ENCODE assay signal across 8 mouse cellular contexts in the genomic region with DNA sequence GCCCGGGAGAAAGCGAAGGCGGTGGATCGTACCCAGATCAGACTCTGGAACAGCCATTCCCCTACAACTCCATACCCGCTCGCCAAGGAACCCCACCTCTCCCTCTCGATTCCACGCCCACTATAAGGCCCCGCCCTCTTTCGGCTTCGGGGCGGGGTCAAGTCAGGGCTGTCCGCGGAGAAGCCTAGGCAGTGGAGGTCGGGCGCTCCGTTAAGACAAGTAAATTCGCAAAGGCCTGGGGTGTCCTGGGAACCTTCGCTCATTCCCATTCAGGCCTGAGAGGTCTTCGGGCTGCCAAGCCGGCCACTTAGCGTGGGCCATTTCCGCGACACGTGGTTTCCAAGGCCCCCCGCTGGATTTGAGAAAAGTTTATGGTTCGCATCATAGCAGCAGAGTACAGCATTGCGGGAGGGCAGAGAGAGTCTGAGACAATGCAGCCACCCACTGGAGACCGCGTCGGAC. TPM values are rescaled to one million over a fixed set of nuclear protein-coding genes. Genes with fewer than 3 reads are reported as not detected.
DNase-seq lines count a peak whose midpoint lies in the region; ATAC-seq and TF ChIP-seq lines count a peak whose summit lies in the region.

A gene (plus strand): TSS at position 413 of the 462 bp plus-strand sequence.

- H3K4me1 ChIP-seq in ES-E14 (ENCODE audit: control insufficient read depth in 2 of 2, insufficient read depth in 2 of 2, low read length in 2 of 2, poor library complexity in 1 of 2), result peaks cover 0 to 16% of the 10 kb centered on the region in 2 experiments; a peak in 2 of 4 replicates
- peaks cover 21% of the 10 kb centered on the region for H3K4me1 ChIP-seq in forebrain, embryonic 15.5 days
- H3K4me1 ChIP-seq in lung, adult 2 months (ENCODE audit: control insufficient read depth, insufficient read depth, low read length), result peaks cover 5% of the 10 kb centered on the region

- peak within 1 kb of the TSS; percentile 52; the same call in 1 of the 2 replicates for H3K27ac ChIP-seq in ES-E14 (ENCODE audit: insufficient read depth, low read depth, low read length, poor library complexity, severe bottlenecking)
- H3K27ac ChIP-seq in forebrain, embryonic 15.5 days (replicated peaks), result peak within 1 kb of the TSS; percentile 95

- H3K9me3 ChIP-seq in ES-E14 (ENCODE audit: control insufficient read depth, insufficient read depth, low read depth, low read length), result no peaks in the 10 kb centered on the region
- no peaks in the 10 kb centered on the region for H3K9me3 ChIP-seq in forebrain, embryonic 15.5 days

- peak within 1 kb of the TSS; percentile 89 for H3K4me2 ChIP-seq in forebrain, embryonic 15.5 days (replicated peaks)

- in situ Hi-C loops in ES-E14 (cut with MboI; ENCODE audit: low sequenced_read_pairs in 2 of 2, unreplicated experiment in 2 of 2), result no loop called here

- H3K4me3 ChIP-seq in ES-E14 (ENCODE audit: insufficient read depth in 1 of 2, low read depth in 1 of 2, low read length in 2 of 2, poor library complexity in 1 of 2, severe bottlenecking in 1 of 2), result peak within 1 kb of the TSS; percentile 78 to 85
- H3K4me3 ChIP-seq in forebrain, embryonic 15.5 days, result peak within 1 kb of the TSS; percentile 74
- peak within 1 kb of the TSS; percentile 63 for H3K4me3 ChIP-seq in lung, adult 2 months (replicated peaks; ENCODE audit: extremely low read depth, low read depth, low read length)

- H3K9ac ChIP-seq in ES-E14 (ENCODE audit: insufficient read depth, low read depth, low read length, poor library complexity, severe bottlenecking), result peak within 1 kb of the TSS; percentile 80
- H3K9ac ChIP-seq in forebrain, embryonic 15.5 days (replicated peaks), result peak within 1 kb of the TSS; percentile 68

- DNase-seq in ES-E14 (ENCODE audit: low read depth, low spot score), result peak; percentile 91
- peak; percentile 87 for DNase-seq in cerebellum, adult 11 months
- peak; percentile 85 for DNase-seq in heart, postnatal 25 days (ENCODE audit: low spot score)
- DNase-seq in layer of hippocampus, adult 18-20 months (ENCODE audit: low spot score in 2 of 2), result peak; percentile 89 to 94
- DNase-seq in lung, adult 2 months, result peak; percentile 97
- DNase-seq in thymus, postnatal 0 days (ENCODE audit: low spot score), result peak; percentile 89

- TF ChIP-seq POLR2A in lung, adult 2 months (IDR thresholded peaks at IDR 0.05; ENCODE audit: borderline replicate concordance, extremely low read depth, low read depth, low read length), result peak; percentile 75; the same call in 1 of the 2 replicates

- H3K36me3 ChIP-seq in ES-E14 (ENCODE audit: control insufficient read depth, insufficient read depth, low read length, poor library complexity, severe bottlenecking), result no peaks in the 10 kb centered on the region; the same call in 1 of the 2 replicates
- H3K36me3 ChIP-seq in forebrain, embryonic 15.5 days, result peaks cover under 1% of the 10 kb centered on the region; the same call in 1 of the 2 replicates

- intact Hi-C loops in heart, postnatal 25 days (cut with DNase I), result loop anchor here (5.0 kb wide), 1 partner anchor 33 kb away; no protein-coding TSS in a partner anchor

- peak; percentile 91 for ATAC-seq in forebrain, embryonic 15.5 days (replicated peaks)
- peak; percentile 68 for ATAC-seq in neutrophil, adult 5-6 weeks (ENCODE audit: extremely low read depth, insufficient number of reproducible peaks, low FRiP score, poor library complexity, severe bottlenecking)

- under 1% methylated on average over 31 of the region's 31 CpGs for WGBS in forebrain, embryonic 15.5 days
- under 1% methylated on average over 31 of the region's 31 CpGs for WGBS in lung, adult 2 months

- TF ChIP-seq CTCF in lung, adult 2 months (IDR thresholded peaks at IDR 0.05; ENCODE audit: insufficient read depth, low read length), result no peak

- H3K27me3 ChIP-seq in forebrain, embryonic 15.5 days, result no peaks in the 10 kb centered on the region

TF ChIP-seq in ES-E14, 5 proteins besides CTCF, POLR2A, EP300 and RAD21:
- TF ChIP-seq ZNF384 (IDR thresholded peaks at IDR 0.05; ENCODE audit: low read depth, low read length) (no peak), HCFC1 (IDR thresholded peaks at IDR 0.05; ENCODE audit: borderline replicate concordance, insufficient read depth, low read length) (no peak; the same call in 1 of the 2 replicates), MAFK (IDR thresholded peaks at IDR 0.05; ENCODE audit: insufficient read depth, low read depth, low read length) (no peak), ZC3H11A (IDR thresholded peaks at IDR 0.05; ENCODE audit: borderline replicate concordance, low read depth, low read length) (no peak), CHD2 (IDR thresholded peaks at IDR 0.05; ENCODE audit: low read depth, low read length) (no peak)
TF ChIP-seq in ES-E14: peak in this region for 0.

RNA-seq across cellular contexts. Expression of the gene that starts here (rescaled TPM):
- total RNA-seq in ES-E14 (2012; rRNA removed), result 24.9 and 30.7 TPM in 2 replicates
- polyA plus RNA-seq in forebrain, embryonic 15.5 days (2015; fragmentation: Nextera tagmentation; extraction: Ambion mirVana), result 39.9 and 40.3 TPM in 2 replicates
- total RNA-seq in heart, postnatal 25 days (2021), result 10 to 100 TPM; 78.1 to 81.2 TPM
- total RNA-seq in layer of hippocampus, adult 18-20 months (2021), result 10 to 100 TPM; 35.1 to 41.4 TPM
- 14.7 and 23.8 TPM in 2 replicates for polyA plus RNA-seq in lung, adult 2 months (2012; rRNA removed)
- 2.9 and 4.1 TPM in 2 replicates for total RNA-seq in neutrophil, adult 5-6 weeks (2017)
- polyA plus RNA-seq in thymus, postnatal 0 days (2015; fragmentation: Nextera tagmentation; extraction: Ambion mirVana), result 17.8 and 18.5 TPM in 2 replicates

Comparison
In these comparisons a context has a peak if more than half of its experiments do, and no peak if none do; other contexts are left out.
1. Peak in every context shown above with its lines: DNase-seq, ATAC-seq, H3K4me3 ChIP-seq and H3K27ac ChIP-seq.